Mouse (Mus musculus): ENCODE data around the gene Polr1a.

Polr1a gene

DNA sequence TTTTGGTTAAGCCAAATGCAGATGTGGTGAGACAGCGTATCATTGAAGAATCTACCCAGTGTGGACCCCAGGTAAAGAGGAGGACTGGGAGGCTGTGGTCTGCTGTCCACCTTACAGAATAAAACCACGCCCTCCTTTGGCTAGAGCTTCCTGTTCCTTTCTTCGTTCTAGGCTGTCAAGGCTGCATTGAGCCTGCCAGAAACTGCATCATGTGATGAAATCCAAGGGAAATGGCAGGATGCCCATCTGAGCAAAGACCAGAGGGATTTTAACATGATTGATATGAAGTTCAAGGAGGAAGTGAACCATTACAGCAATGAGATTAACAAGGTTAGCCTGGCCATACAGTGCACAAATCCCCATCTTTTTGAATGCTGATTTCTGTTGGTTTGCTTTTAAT lies 41.7 kb downstream of the Polr1a start:
- peak; percentile 52 to 72 for DNase-seq

DNA sequence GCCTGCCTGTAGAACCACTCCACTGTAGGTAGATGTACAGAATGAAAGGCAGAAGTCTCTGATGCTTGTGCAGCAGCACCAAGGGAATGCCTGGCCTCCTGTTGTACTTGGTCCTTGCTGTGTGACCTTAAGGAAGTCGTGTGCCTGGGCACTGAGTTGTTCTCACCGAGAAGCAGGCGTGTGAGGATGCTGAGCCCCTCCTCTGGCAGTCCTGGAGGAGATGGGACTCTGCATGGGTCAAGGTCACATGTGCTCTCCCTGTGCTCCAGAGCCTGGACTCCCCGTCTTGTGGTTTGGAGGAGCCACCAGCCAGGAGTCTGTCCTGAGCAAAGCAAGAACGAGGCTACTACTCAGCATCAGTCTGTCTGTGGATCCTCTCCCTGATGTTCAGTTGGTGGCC lies 42.3 kb downstream of the Polr1a start:
- DNase-seq, result no peak

DNA sequence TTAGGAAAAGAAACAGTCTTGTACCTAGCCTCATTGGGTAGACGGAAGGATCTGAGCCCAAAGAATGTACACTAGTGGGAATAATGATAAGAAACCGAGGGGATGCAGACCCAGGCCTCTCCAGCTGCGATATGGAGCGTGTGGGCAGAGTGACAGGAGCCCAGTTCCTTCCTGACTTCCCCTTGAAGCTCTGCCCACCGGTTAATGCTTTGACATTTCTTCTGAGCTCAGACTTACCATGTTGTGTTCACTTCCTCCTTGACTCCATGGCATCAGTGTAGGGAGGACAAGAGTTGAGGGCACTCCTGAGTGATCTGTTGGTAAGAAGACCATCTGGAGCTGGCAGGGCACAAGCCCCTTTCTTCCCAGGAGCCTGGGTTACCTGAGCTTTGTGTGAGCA lies 53.3 kb downstream of the Polr1a start:
- DNase-seq, result no peak

DNA sequence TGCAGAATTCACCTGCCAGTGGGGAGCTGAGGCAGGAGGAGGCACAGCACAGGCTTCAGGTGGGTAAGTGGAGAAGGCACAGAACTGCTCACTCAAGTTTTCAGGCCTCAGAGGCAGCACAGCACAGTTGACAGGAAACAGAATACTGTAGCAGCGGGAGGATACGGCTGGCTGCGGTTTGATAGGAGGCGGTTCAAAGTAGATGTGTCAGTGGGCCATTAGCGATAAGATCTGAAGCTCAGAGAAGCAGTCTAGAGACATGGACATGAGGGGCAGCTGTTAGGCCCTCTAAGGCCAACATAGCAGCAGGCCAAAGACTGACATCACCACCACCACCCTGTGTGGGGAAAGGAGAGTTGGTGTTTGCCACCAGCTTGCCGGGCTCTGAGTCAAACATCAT lies 53.9 kb downstream of the Polr1a start:
- DNase-seq, result no peak

DNA sequence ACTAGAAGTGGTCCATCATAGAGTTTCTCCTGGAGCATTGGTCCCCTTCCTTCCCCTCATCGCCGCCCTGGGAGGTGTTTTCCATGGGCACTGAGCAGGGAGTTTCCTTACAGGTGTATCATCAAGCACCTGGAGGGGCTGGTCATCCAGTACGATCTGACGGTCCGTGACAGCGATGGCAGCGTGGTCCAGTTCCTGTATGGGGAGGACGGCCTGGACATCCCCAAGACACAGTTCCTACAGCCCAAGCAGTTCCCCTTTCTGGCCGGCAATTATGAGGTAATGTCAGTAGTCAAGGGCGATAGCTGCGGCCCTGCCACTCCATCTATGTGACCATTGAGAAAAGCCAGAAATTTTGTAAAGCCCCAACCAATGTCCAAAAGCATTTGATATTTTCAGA lies 54.7 kb downstream of the Polr1a start:
- DNase-seq, result no peak

DNA sequence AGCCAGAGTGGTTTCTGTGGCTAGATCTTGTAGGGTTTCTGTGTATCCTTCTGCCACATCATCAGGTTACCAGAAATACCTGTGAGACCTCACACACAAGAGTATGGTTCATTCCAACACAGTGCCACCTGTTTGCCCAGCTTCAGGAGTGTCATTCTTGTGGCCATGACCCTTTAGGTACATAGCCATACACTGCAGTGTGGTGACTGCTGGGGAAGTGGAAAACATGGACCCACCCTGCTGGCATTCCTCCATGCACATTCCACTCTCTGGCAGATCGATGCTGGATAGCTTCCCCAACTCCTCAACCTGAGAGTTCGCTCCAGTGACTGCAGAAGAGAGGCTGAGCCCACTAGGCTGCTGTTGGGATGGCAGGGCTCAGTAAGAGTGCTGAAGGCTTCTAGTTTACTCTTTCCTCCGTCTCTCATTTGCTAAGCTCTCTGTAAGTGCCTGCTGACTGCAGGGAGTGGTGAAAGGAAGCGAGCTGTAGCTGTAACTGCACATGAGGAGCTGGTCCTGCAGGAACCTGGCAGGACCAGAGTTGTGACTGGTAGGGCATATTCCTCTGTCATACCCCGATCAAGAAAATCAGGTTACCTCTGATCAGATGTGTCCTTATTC lies 57.9 kb downstream of the Polr1a start:
- no peak for DNase-seq

DNA sequence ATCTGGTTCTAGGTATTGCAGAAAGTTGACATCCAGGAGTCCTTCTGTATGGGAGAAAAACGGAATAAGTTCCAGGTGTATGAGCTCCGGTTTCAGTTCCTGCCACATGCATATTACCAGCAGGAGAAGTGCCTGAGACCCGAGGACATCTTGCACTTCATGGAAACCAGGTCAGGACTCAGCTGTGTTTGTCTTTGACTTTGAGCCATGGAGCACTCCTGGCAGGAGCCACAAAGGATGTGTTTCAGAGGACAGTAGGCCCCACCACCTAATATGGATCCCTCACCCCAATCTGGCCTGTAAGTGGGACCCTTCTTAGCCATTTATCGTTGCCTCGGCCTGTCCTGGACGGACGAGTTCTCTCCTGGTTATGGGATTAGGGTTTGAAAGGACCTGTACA lies 59.0 kb downstream of the Polr1a start:
- no peak for DNase-seq

DNA sequence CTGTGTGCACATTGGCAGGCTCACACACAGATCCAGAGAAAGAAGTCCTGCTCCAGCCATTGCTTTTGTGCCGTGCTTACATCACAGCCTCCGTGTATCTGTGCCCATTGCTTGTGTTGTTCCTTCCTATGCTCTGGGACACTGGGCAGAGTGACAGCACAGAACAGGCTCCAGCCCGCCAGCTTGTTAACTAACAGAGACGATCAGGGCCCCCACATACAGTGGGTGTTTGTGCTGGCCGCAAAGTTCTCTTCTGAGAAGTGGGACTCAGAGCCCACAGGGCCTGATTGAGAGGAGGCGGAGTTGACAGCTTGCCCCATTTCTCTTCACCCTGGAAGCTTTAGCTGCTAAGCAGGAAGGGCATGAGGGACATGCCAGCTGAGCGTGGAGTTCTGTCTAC lies 60.6 kb downstream of the Polr1a start:
- DNase-seq, result no peak

DNA sequence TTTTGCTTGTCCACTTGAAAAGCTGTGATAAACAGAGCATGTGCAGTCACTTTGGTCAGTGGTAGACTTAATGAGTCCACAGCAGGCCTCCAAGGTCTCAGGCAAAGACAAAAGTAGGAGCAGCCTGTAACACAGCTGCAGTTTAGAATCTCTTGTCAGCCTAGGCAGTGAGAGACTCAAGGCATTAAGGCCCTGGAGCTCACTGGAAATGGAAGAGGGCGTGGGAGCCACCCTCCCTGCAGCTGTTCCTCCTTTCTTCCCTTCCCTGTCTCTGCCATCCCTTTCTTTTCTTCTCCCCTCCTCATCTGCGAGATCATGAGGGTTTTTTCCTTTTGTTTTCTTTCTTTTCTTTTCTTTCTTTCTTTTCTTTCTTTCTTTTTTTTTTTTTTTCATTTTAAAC lies 61.3 kb downstream of the Polr1a start:
- no peak for DNase-seq

DNA sequence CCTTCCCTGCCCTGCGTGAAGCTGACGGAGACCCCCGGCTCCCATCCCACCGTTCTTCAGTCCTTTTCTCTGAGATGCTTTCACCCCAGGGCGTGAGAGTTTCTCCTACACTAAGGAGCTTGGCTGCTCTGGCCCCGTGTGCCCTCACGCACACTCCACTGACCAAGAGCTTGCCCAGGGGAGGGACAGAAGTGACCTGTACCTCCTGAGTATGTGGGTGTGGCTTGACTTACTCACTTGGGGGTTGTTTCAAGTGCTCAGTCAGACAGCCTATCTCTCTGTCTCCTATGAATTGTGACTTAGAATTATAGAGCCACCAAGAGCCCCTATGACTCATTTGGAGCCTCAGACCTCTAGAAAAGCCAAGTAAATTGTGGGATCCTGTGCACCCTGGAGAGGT lies 67.7 kb downstream of the Polr1a start:
- DNase-seq, result no peak

DNA sequence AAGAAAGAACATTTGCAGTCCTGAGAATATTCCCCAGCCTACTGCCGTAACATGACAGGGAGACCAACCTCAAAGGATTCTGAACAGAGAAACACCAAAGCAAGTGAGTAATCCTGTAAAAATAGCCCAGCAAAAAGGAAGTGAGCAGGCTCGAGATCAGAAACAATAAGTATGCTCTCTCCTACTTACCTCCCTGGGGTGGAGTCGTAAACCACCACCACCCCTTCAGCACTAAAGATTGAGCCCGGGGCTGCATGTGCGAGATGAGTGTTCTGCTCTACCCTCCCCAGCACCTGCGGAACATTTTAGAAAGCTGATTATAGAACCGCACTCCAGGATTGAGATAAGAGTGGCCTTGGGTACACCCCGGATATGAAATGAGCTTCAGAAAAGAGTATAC lies 71.3 kb downstream of the Polr1a start:
- DNase-seq, result no peak

DNA sequence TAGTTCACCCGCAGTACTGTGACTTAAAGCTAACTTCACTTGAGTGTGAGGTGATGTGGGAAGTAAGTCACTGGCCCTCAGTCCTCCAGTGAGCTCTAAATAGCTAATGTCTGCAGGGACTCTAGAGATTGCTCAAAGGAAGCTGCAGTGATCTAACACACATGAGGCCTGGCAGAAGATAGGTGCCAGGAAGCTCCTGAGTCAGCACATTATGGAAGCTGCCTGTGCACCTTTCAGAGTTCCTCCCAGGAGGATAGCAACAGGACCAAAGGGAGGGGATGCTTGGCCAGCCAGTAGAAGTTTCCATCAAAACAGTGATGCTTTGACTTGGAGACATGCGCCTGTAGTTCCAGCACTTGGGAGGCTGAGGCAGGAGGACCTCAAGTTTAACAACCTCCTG lies 71.7 kb downstream of the Polr1a start:
- DNase-seq, result no peak

DNA sequence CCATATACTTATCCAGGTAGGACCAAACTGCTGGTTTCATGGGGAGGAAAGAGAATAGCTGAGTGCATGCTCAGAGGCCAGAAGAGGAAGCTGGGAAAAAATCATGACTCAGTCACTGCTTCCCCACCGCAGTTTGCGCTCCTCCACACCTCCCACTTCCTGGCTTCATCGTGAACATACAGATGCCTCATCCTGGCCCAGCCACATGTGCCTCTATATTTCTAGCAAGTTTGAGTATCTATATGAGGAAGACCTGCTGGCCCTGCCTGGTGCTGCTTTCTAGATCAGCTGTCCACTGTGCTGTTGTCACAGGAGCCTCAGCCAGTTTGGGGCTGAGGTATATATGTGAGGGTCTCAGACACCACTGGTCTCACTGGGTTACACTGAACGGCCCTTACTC lies 72.6 kb downstream of the Polr1a start:
- no peak for DNase-seq

DNA sequence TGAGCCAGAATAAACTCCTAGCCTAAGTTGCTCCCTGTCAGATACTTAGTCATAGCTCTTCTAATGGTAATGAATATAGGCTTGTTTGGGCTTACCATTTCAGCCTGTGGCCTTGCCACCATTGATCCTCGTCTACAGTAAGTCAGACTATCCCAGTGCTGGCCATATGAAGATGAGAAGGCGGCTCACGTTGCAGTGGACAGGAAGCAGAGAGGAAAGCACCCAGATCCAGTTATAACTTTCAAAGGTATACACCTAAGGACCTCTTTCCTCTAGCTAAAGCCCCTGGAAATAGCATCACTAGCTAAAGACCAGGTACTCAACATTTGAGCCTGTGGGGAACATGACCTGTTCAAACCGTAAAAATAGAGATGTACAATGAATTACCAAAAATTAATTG lies 77.1 kb downstream of the Polr1a start:
- DNase-seq, result no peak

DNA sequence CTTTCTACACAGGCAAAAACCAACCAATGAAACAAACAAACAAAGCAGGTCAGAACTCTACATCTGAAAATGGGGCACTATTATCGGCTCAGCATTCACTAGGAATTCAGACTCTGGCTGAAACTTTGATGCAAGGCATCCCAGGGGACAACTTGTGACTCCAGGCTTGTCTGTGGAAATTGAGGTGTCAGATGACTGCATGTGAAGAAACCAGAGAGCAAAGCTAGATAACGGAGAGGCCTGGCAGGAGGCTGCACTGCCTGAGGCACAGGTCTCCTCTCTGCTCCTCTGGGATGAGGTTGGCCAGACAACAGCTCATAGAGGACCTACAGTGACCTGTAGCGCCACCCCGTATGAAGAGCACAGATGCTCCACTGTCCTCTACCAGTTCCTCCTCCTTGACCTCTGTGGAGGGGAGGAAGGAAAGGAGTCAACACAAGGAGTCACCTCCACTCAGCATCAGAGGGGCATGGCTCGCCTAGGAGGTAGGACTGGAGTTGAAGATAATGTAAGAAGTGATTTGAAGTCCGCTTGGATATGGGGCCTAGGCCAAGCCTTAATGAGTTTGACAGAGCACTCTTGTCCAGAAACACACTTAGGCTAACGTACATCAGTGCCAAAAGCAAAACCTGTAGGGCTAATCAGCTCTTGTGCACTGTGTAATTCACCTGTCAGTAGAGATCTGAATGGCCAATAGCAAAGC lies 78.8 kb downstream of the Polr1a start:
- no peak for DNase-seq

DNA sequence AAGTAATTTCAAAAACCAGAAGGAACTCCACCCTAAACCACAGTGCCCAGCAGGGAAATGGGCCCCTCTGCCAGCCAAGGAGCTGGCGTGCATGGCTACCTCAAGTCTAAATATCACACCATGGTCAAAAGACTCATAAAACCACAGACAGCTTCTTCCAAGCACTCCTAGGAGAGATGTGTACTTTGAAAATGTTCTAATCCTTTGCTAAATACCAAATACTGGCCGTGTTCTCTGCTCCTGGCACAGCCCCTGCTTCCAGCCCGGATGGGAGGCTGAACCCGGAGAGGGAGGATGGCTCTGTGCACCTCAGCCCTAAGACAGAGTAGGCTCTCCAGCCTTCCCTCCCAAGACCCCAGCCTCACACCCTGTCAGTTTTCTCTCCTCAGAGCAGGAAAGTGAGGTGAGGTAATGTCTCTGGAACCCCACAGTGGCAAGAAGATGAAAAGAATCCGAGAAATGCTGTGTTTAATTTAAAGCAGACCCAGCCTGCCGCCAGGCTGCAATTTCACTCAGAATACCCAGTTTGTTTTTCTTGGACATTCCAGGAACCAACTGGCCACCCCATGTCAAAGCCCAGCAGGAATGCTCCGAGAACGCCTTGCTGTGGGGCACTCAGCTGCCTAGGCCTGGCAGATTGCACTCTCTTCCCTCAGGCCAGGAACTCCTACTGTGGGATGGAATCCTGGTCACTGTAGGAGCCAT lies 80.9 kb downstream of the Polr1a start:
- peak; percentile 36 to 64 for DNase-seq

DNA sequence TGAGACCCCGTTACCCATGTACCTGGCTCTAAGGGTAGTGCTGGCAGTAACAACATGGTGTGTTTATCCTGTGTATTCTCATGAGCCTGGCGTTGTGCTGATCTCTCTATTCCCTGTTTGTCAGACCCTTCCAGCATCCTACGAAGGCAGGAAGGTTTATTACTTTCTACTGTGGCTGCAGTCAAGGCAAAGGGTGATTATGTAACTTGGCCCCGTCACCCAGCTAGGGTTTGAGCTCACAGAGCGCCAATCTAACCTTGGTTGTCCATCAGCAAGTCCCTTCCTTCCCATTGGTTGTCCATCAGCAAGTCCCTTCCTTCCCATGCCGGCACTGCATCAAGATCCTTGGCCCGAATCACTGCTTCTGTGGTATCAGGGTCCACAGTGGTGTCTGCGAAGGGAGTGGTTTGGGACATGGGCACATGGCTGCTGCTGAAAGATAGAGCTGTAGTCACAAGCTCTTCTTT lies 81.6 kb downstream of the Polr1a start:
- DNase-seq, result no peak

DNA sequence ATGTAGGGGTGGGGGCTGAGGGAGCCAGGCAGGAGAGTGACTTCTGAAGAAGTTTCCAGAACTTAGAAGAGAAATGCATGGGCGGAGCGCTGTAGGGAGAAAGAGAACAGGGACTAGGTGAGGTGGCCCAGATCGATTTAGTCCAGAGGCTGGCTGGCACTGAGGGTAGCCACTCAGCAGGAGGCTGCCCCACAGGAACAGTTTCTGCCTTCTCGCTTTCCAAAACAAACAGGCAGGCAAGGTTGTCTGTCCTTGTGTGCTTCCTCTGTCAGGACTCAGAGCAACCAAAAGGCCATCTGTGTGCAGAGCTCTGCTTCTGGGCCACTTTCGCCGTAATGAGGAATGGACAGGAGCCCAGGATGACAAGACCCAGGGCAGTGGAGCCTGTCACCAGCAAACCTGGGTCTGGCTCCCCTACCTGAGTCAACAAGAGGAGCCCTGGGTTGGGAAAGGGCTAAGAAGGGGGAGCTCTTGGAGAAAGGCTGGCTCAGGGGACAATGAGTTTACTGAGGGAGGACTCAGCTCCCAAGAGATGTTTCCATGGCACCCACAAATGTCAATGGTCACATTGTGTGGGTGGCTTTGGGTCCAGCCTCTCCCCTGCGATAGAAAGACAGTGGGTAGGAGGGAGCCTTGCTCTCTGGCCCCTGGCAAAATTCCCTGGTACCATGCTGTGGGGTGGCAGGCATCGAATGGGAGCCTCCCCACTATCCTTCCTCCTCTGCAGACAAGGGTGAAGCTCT lies 82.5 kb downstream of the Polr1a start:
- no peak for DNase-seq

DNA sequence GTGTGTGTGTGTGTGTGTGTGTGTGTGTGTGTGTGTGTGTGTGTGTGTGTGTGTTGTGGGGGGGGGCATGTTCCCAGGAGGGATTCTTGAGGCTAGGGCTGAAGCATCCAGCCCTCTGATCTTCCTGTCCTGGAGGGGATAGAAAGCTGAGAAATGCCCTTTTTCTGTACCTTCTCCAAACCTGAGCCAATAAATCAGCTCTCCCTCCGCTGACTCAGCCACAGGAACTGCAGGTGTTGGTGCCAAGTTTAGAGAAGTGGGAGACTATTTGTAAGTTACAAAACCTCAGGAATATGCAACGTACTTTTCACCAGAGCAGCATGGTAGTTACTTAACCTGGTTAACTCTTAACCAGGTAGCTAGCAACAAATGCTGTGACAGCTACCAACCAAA lies 83.1 kb downstream of the Polr1a start:
- DNase-seq, result no peak

DNA sequence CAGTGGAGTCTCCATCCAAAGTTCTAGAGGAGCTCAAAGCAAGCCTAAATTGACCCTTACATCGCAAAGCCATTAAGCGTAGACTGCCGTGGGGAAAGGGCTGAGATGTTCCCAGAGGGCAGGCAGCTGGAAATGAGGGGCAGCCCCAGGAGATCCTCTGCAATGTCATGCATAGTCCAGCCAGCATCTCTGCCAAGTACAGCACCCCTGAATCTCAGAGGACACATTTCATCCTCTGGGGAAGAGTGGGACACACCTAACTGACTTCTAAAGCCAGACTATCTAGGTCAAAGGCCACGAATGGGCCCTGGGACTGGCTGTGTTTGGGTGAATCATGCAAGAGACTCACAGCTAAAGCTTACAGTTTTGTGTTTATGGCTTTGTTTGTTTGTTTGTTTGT lies 85.2 kb downstream of the Polr1a start:
- DNase-seq, result no peak

DNA sequence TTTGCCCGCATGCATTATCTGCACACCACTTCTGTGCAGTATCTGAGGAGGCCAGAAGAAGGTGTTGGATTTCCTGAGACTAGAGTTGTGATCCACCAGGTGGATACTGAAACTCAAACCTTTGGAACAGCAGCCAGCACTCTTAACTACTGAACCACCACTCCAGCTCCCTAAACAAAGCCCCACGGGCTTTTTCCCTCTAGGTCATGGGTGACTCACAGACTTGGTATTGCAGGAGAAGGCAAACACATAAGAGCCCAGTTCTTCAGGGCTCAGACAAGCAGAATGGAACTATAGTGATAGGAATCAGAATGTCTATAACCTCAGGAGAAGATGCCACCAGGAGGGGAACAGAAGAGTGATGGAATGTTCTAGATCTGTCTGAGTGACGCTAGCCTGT lies 86.2 kb downstream of the Polr1a start:
- DNase-seq, result no peak

DNA sequence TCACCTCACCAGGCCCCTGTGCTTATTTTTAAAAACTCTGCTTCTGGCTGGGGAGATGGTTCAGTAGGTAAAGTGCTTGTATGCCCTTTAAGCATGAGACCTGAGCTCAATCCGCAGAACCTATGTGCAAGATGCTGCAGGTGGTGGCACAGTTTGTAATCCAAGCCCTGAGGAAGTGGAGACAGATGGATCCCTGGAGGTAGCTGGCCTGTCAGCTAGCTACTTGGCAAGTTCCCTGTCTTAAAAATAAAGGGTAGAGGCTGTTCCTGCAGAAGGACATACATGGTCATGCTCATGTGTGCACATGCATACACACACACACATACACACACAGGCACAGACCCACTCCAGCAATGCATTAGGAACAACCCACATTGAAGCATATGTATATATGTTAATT lies 88.4 kb downstream of the Polr1a start:
- no peak for DNase-seq

DNA sequence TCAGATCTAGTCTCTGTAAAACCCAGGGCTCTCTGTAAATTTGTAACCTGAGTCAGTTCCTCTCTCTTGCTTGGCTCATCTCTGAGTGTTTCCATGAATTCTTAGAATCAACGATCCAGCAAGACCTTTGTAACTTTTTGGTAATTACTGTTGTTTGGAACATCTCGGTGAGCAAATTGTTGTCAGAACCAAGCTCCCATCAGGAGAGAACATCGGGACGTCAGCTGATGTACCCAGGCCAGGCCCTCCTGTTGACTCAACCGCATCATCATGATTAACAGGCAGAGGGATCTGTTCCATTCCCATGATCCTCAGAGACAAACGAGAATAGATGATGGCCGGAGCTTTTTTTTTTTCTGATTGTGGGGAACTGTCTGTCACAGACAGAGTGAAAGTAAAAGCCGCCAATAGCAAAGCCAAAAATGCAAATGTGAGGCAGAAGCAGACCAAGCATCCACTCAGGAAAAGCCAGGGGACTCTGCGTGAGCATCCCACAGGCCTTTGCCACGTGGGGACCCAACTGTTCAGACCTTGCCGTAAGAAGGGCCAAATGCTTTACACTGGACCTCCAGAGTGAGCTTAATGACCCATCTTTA lies 91.2 kb downstream of the Polr1a start:
- no peak for DNase-seq
